Mouse (Mus musculus) heart, embryonic 11.5 days (tissue): ENCODE data around the gene Rrp1b. TPM values are rescaled to one million over a fixed set of nuclear protein-coding genes. Genes with fewer than 3 reads are reported as not detected.
"Not testable (repeated sequence)": the region's sequence is repeated elsewhere in the genome, so short reads cannot be mapped to it uniquely, and the experiment has no call there.

Source experiments
- ATAC-seq: fragments of 200-750 bp; cut with Nextera tagmentation; replicated peaks from 2 replicates; pipeline ENCODE4 v1.8.0; 2017; ENCODE audit warnings: moderate library complexity; ENCODE audit not compliant: insufficient number of reproducible peaks, low FRiP score, low TSS enrichment
- H3K27ac ChIP-seq: fragments of 300-500 bp; sonication (generic); 2 replicates; pipeline ENCODE4 v1.5.1; 2014; ENCODE audit warnings: mild to moderate bottlenecking, low read depth, low read length
- H3K27me3 ChIP-seq: fragments of 300-500 bp; sonication (generic); 2 replicates; pipeline ENCODE4 v1.6.1; 2014; ENCODE audit warnings: mild to moderate bottlenecking, low read length, mixed read lengths; ENCODE audit not compliant: control insufficient read depth, insufficient read depth
- H3K36me3 ChIP-seq: fragments of 300-500 bp; sonication (generic); 2 replicates; pipeline ENCODE4 v1.6.1; 2014; ENCODE audit warnings: mild to moderate bottlenecking, low read length, moderate library complexity, mixed read lengths; ENCODE audit not compliant: control insufficient read depth, insufficient read depth
- H3K4me1 ChIP-seq: fragments of 300-500 bp; sonication (generic); 2 replicates; pipeline ENCODE4 v1.6.1; 2014; ENCODE audit warnings: low read length; ENCODE audit not compliant: control insufficient read depth, insufficient read depth
- H3K4me2 ChIP-seq: fragments of 300-500 bp; sonication (generic); 2 replicates; pipeline ENCODE4 v1.6.1; 2014; ENCODE audit warnings: mild to moderate bottlenecking, moderate library complexity
- H3K4me3 ChIP-seq: fragments of 300-500 bp; sonication (generic); 2 replicates; pipeline ENCODE4 v1.5.1; 2014; ENCODE audit warnings: low read depth, low read length
- H3K9ac ChIP-seq: fragments of 300-500 bp; sonication (generic); 2 replicates; pipeline ENCODE4 v1.6.1; 2014; ENCODE audit warnings: mild to moderate bottlenecking, low read depth, low read length, moderate library complexity
- H3K9me3 ChIP-seq: fragments of 300-500 bp; sonication (generic); replicated peaks from 2 replicates; pipeline ENCODE4 v1.6.1; 2016; ENCODE audit warnings: low read length; ENCODE audit not compliant: control insufficient read depth
- WGBS: fragments of 180-500 bp; shearing (Covaris S2); extraction: QIAGEN DNeasy Blood & Tissue Kit; methylation state at CpG from one replicate; pipeline ENCODE4 v1.1.7; 2014; ENCODE audit not compliant: insufficient replicate concordance; 5-methylcytosine and 5-hydroxymethylcytosine counted together
- polyA plus RNA-seq: library from polyadenylated mRNA; unstranded; fragments of >200 nt; fragmentation: Nextera tagmentation; extraction: Ambion mirVana; gene quantifications from 2 replicates; pipeline ENCODE4 v1.2.1, GENCODE M21; 2014

Rrp1b gene
- polyA plus RNA-seq, 1 experiment from 2014 or later = 44.3 TPM

DNA sequence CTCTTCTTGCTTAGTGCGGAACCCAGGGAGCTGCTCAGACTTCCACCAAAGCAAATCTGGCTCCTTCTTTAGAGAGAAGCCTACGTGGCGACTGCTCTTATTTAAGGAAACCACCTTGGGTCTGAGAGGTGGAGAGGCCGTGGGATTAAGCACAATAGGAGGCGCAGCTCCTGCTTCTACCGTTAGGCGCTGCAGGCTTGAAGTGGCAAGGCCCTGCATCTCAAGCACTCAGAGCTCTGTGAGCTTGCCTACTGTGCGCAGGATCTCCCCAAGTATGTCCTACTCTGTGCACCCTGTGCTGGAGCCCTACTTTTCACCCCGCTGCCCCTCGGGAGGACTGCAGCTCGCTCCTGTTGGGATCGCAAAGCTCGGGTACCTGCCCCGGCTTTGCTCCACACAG lies 25.3 kb downstream of the Rrp1b start:
- WGBS = 93% methylated on average over 14 of the region's 14 CpGs
- H3K9me3 ChIP-seq = no peaks in the 10 kb centered on the region
- no peak overlapping the region for H3K9ac ChIP-seq
- H3K27me3 ChIP-seq = no peaks in the 10 kb centered on the region
- no peak overlapping the region for H3K4me3 ChIP-seq
- no peak overlapping the region for H3K4me2 ChIP-seq
- peaks cover 7% of the 10 kb centered on the region; the same call in 1 of the 2 replicates for H3K4me1 ChIP-seq
- ATAC-seq = no peak
- H3K36me3 ChIP-seq = peaks cover 31% of the 10 kb centered on the region
- H3K27ac ChIP-seq = no peak overlapping the region

DNA sequence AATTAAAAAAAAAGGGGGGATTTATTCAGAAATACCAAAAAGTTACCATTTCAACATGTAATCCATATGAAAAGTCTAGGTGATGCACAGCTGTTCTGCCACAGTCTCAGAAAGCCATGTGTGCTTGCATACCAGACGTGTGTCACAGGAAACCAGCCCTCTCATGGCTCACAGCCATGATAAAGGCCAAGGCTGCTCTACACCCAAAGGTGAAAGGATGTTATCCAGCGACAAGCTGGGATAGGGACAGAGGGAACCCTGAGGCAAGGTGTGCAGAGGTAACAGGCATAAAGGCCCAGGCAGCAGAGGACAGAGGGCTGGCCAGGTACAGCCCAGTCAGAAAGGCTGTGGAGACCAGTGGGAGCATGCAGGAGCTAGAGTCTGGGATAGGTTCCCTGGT lies 27.8 kb downstream of the Rrp1b start:
- no peak overlapping the region for H3K9ac ChIP-seq
- ATAC-seq = no peak
- H3K4me2 ChIP-seq = no peak overlapping the region
- peaks cover 7% of the 10 kb centered on the region; the same call in 1 of the 2 replicates for H3K4me1 ChIP-seq
- H3K9me3 ChIP-seq = no peaks in the 10 kb centered on the region
- 46% methylated on average over 2 of the region's 2 CpGs for WGBS
- H3K27ac ChIP-seq = no peak overlapping the region
- no peaks in the 10 kb centered on the region for H3K27me3 ChIP-seq
- H3K4me3 ChIP-seq = no peak overlapping the region
- H3K36me3 ChIP-seq = peaks cover 15% of the 10 kb centered on the region

GRCm38 (mm10) chr17:32064762-32065161 lies 28.9 kb downstream of the Rrp1b start:
- not testable (repeated sequence) for H3K9ac ChIP-seq, H3K4me1 ChIP-seq, H3K4me2 ChIP-seq, H3K9me3 ChIP-seq, H3K4me3 ChIP-seq, H3K27ac ChIP-seq, ATAC-seq, H3K27me3 ChIP-seq
- peaks cover 15% of the 10 kb centered on the region for H3K36me3 ChIP-seq
- 64% methylated on average over 8 of the region's 8 CpGs for WGBS

DNA sequence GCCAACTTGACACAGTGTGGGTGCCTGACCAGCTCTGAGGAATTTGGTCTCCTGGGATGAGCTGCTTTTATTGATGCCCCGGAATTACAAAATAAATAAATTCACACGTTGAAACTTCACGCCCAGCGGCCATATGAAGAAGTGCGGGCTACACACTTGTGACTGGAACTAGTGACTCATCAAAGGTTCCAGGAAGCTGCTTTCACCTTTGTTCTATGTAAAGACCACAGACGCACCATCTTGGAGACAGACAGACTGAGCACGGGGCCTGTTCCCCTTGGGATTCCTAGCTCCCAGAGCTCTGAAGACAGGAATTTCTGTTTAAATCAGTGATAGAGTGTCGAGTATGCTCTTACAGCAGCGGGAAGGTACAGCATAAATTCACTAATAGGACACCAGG lies 31.6 kb downstream of the Rrp1b start:
- Histone ChIP-seq H3K27me3 (no peaks in the 10 kb centered on the region), H3K4me1 (peaks cover 7% of the 10 kb centered on the region; the same call in 1 of the 2 replicates), H3K9ac (no peak overlapping the region), H3K4me3 (no peak overlapping the region), H3K27ac (no peak overlapping the region), H3K4me2 (no peak overlapping the region), H3K36me3 (no peaks in the 10 kb centered on the region), H3K9me3 (no peaks in the 10 kb centered on the region)
- ATAC-seq = no peak
- 67% methylated on average over 9 of the region's 9 CpGs for WGBS

- H3K9me3 ChIP-seq = no peaks in the 10 kb centered on the region
- no peak overlapping the region for H3K4me2 ChIP-seq
- no peak for ATAC-seq
- H3K4me3 ChIP-seq = no peak overlapping the region
- H3K27ac ChIP-seq = no peak overlapping the region
- H3K9ac ChIP-seq = no peak overlapping the region
- H3K36me3 ChIP-seq = no peaks in the 10 kb centered on the region
- H3K27me3 ChIP-seq = no peaks in the 10 kb centered on the region
- H3K4me1 ChIP-seq = no peaks in the 10 kb centered on the region
- 68% methylated on average over 11 of the region's 11 CpGs for WGBS
Measured at GRCm38 (mm10) chr17:32068381-32068780, 32.5 kb downstream of the Rrp1b start.

- 72% methylated on average over 2 of the region's 2 CpGs for WGBS
- Histone ChIP-seq H3K4me1 (no peaks in the 10 kb centered on the region), H3K4me2 (no peak overlapping the region)
Measured at GRCm38 (mm10) chr17:32068810-32069209, 32.9 kb downstream of the Rrp1b start.

GRCm38 (mm10) chr17:32073359-32073758 lies 37.5 kb downstream of the Rrp1b start:
- no peak overlapping the region for H3K4me3 ChIP-seq
- 5% methylated on average over 2 of the region's 2 CpGs for WGBS
- no peak; the same call in 1 of the 2 replicates for ATAC-seq
- H3K27ac ChIP-seq = no peak overlapping the region
- H3K9me3 ChIP-seq = no peaks in the 10 kb centered on the region
- H3K4me1 ChIP-seq = no peaks in the 10 kb centered on the region
- no peak overlapping the region for H3K4me2 ChIP-seq
- no peaks in the 10 kb centered on the region for H3K36me3 ChIP-seq
- no peak overlapping the region for H3K9ac ChIP-seq
- H3K27me3 ChIP-seq = no peaks in the 10 kb centered on the region; the same call in 1 of the 2 replicates

More at GRCm38 (mm10) chr17:32068810-32069209, 32.9 kb downstream of the Rrp1b start:
- no peaks in the 10 kb centered on the region for H3K9me3 ChIP-seq
- no peaks in the 10 kb centered on the region for H3K27me3 ChIP-seq
- no peak for ATAC-seq
- no peak overlapping the region for H3K9ac ChIP-seq
- no peak overlapping the region for H3K4me3 ChIP-seq
- no peaks in the 10 kb centered on the region for H3K36me3 ChIP-seq
- H3K27ac ChIP-seq = no peak overlapping the region

DNA sequence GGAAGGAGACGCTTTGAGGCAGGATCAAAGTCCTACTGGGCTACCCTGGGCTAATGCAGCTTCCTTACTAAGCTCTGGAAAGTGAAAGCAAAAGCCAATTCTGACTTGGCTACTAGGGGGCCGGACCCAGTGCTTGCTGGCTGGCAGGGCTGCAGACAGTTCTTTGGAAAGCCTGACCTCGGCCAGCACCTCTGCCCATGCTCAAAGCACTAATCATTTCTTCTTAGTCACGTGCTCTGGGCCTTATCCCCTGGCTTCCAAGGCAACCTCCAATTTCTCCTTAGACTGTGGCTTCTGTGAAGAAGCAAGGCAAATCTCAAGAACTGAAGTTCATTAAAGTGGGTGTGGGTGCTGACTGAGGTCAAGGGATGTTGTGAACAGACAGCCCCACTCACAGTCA lies 38.8 kb downstream of the Rrp1b start:
- Histone ChIP-seq H3K4me2 (no peak overlapping the region), H3K36me3 (no peaks in the 10 kb centered on the region), H3K4me3 (no peak overlapping the region), H3K9me3 (no peaks in the 10 kb centered on the region), H3K27me3 (no peaks in the 10 kb centered on the region; the same call in 1 of the 2 replicates), H3K4me1 (no peaks in the 10 kb centered on the region), H3K9ac (no peak overlapping the region), H3K27ac (no peak overlapping the region)
- 54% methylated on average over 4 of the region's 4 CpGs for WGBS
- no peak for ATAC-seq

DNA sequence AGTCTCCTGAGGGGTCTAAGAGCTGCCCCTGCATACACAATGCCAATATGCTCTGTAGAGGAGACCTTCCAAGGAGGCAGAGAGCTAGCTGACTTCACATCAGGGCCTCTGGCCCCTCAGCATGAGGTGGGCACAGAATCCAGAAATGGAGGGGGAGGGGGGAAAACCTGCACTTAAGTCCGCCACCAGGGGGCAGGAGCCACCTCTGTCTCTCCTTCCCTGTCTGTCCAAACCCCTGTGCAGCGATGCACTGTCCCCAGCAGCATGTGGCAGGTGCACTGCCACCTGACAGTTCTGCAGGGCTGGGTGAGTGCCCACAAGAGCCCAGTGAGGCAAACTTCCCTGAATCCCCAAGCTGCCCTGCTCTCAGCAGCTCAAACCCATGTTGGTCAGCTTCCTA lies 39.3 kb downstream of the Rrp1b start:
- H3K4me1 ChIP-seq = no peaks in the 10 kb centered on the region
- no peaks in the 10 kb centered on the region for H3K9me3 ChIP-seq
- no peak overlapping the region for H3K27ac ChIP-seq
- 0% methylated on average over 2 of the region's 2 CpGs for WGBS
- H3K27me3 ChIP-seq = no peaks in the 10 kb centered on the region; the same call in 1 of the 2 replicates
- no peaks in the 10 kb centered on the region for H3K36me3 ChIP-seq
- no peak; the same call in 1 of the 2 replicates for ATAC-seq
- H3K4me3 ChIP-seq = no peak overlapping the region
- H3K4me2 ChIP-seq = no peak overlapping the region
- no peak overlapping the region for H3K9ac ChIP-seq
